Comparison of ENCODE assay signal across 16 mouse cellular contexts in genomic region chr6:73427273-73427812, GRCm38 (mm10). TPM values are rescaled to one million over a fixed set of nuclear protein-coding genes. Genes with fewer than 3 reads are reported as not detected.
DNase-seq lines count a peak whose midpoint lies in the region; ATAC-seq and TF ChIP-seq lines count a peak whose summit lies in the region.
"Had no signal": no experiment of that assay in that cellular context is flagged by ENCODE, and none has a peak within 500 bp of the region (broad histone marks: within the 10 kb centered on the region; RNA-seq: fewer than 3 reads in every experiment).

No protein-coding gene starts in this region.

- no peak overlapping the region for H3K9ac ChIP-seq in midbrain, postnatal 0 days (replicated peaks; ENCODE audit: low read length, poor library complexity, severe bottlenecking)
- H3K9ac ChIP-seq in forebrain, embryonic 16.5 days (replicated peaks; ENCODE audit: low read depth, low read length), result no peak overlapping the region
- H3K9ac ChIP-seq: embryonic facial prominence, embryonic 15.5 days; liver, embryonic 12.5 days had no signal

- no peak overlapping the region for H3K4me3 ChIP-seq in midbrain, embryonic 10.5 days
- no peak overlapping the region for H3K4me3 ChIP-seq in midbrain, postnatal 0 days (ENCODE audit: low read depth, low read length)
- H3K4me3 ChIP-seq in forebrain, embryonic 16.5 days (replicated peaks; ENCODE audit: low read length), result no peak overlapping the region
- H3K4me3 ChIP-seq: embryonic facial prominence, embryonic 15.5 days; liver, embryonic 12.5 days had no signal

- peaks cover 76% of the 10 kb centered on the region for H3K27me3 ChIP-seq in midbrain, embryonic 10.5 days (ENCODE audit: low read depth, poor library complexity, severe bottlenecking)
- no peaks in the 10 kb centered on the region for H3K27me3 ChIP-seq in midbrain, postnatal 0 days (ENCODE audit: insufficient read depth, low read length)
- H3K27me3 ChIP-seq in forebrain, embryonic 16.5 days (replicated peaks; ENCODE audit: control insufficient read depth, insufficient read depth, low read length), result no peaks in the 10 kb centered on the region
- H3K27me3 ChIP-seq: embryonic facial prominence, embryonic 15.5 days; liver, embryonic 12.5 days had no signal

- peaks cover 31% of the 10 kb centered on the region for H3K4me1 ChIP-seq in midbrain, embryonic 10.5 days
- peaks cover 3% of the 10 kb centered on the region; the same call in 1 of the 2 replicates for H3K4me1 ChIP-seq in midbrain, postnatal 0 days (ENCODE audit: insufficient read depth, low read length)
- peaks cover 15% of the 10 kb centered on the region for H3K4me1 ChIP-seq in forebrain, embryonic 16.5 days (replicated peaks; ENCODE audit: control insufficient read depth, insufficient read depth, low read length)
- H3K4me1 ChIP-seq: liver, embryonic 12.5 days had no signal

- 5% methylated on average over 1 of the region's 1 CpGs for WGBS in midbrain, embryonic 10.5 days
- WGBS in midbrain, postnatal 0 days, result 3% methylated on average over 1 of the region's 1 CpGs
- 4% methylated on average over 1 of the region's 1 CpGs for WGBS in forebrain, embryonic 16.5 days

- H3K4me2 ChIP-seq in midbrain, postnatal 0 days (ENCODE audit: low read depth, low read length, poor library complexity, severe bottlenecking), result no peak overlapping the region
- no peak overlapping the region for H3K4me2 ChIP-seq in forebrain, embryonic 16.5 days (ENCODE audit: low read length)
- H3K4me2 ChIP-seq: embryonic facial prominence, embryonic 15.5 days; liver, embryonic 12.5 days had no signal

- DNase-seq in midbrain, embryonic 10.5 days (ENCODE audit: low spot score), result peak; percentile 40
- DNase-seq in midbrain, postnatal 0 days (ENCODE audit: low spot score), result no peak
- DNase-seq in cerebellum, postnatal 36 days, result peak; percentile 34 to 37
- peak; percentile 67 for DNase-seq in retina, embryonic 14.5 days (ENCODE audit: low spot score)
- no peak for DNase-seq in adrenal gland, postnatal 4 days (ENCODE audit: low spot score in 2 of 2)
- no peak for DNase-seq in adrenal gland, postnatal 25 days
- no peak for DNase-seq in heart, adult 18-20 months
- DNase-seq: heart, postnatal 14 days; kidney, adult 11 months; lung, postnatal 14 days had no signal

- ATAC-seq in midbrain, postnatal 0 days (ENCODE audit: low FRiP score), result no peak
- ATAC-seq in forebrain, embryonic 16.5 days, result peak; percentile 57
- ATAC-seq: liver, embryonic 12.5 days had no signal

- TF ChIP-seq CTCF in midbrain, postnatal 0 days (IDR thresholded peaks at IDR 0.05), result no peak

- no peaks in the 10 kb centered on the region for H3K36me3 ChIP-seq in midbrain, embryonic 10.5 days
- no peaks in the 10 kb centered on the region for H3K36me3 ChIP-seq in midbrain, postnatal 0 days (ENCODE audit: insufficient read depth, low read length)
- no peaks in the 10 kb centered on the region for H3K36me3 ChIP-seq in forebrain, embryonic 16.5 days (ENCODE audit: control insufficient read depth, insufficient read depth)
- H3K36me3 ChIP-seq: embryonic facial prominence, embryonic 15.5 days; liver, embryonic 12.5 days had no signal

- H3K27ac ChIP-seq in midbrain, embryonic 10.5 days (replicated peaks), result no peak overlapping the region; the same call in 1 of the 2 replicates
- H3K27ac ChIP-seq in midbrain, postnatal 0 days (ENCODE audit: low read depth, low read length), result no peak overlapping the region
- H3K27ac ChIP-seq in forebrain, embryonic 16.5 days (ENCODE audit: low read length), result no peak overlapping the region
- H3K27ac ChIP-seq: embryonic facial prominence, embryonic 15.5 days; liver, embryonic 12.5 days had no signal

- no peaks in the 10 kb centered on the region for H3K9me3 ChIP-seq in midbrain, embryonic 10.5 days (replicated peaks)
- H3K9me3 ChIP-seq in midbrain, postnatal 0 days (ENCODE audit: low read length), result no peaks in the 10 kb centered on the region
- no peaks in the 10 kb centered on the region for H3K9me3 ChIP-seq in forebrain, embryonic 16.5 days (ENCODE audit: control insufficient read depth, low read length)
- H3K9me3 ChIP-seq: embryonic facial prominence, embryonic 15.5 days had no signal

RNA-seq across cellular contexts. Expression of gene 4931417E11Rik, which starts 42.1 kb away (rescaled TPM):
- not detected in 2 replicates for polyA plus RNA-seq in midbrain, embryonic 10.5 days (2016; fragmentation: Nextera tagmentation; extraction: Ambion mirVana)
- not detected in 2 replicates for total RNA-seq in midbrain, postnatal 0 days (2014; rRNA removed)
- not detected in 2 replicates for polyA plus RNA-seq in midbrain, postnatal 0 days (2015; fragmentation: Nextera tagmentation; extraction: Ambion mirVana)
- not detected in 2 replicates for polyA plus RNA-seq in forebrain, embryonic 16.5 days (2015; fragmentation: Nextera tagmentation; extraction: Ambion mirVana)
- not detected for total RNA-seq in adrenal gland, postnatal 4 days (2021)
- total RNA-seq in adrenal gland, postnatal 25 days (2021), result not detected in 2 replicates
- not detected for total RNA-seq in heart, adult 18-20 months (2021)
- total RNA-seq: heart, postnatal 14 days; layer of hippocampus, adult 8-10 months; left cerebral cortex, postnatal 10 days had no signal
- polyA plus RNA-seq: embryonic facial prominence, embryonic 15.5 days; gonadal fat pad, adult 2 months; liver, embryonic 12.5 days had no signal

Comparison
In these comparisons a context has a peak if more than half of its experiments do, and no peak if none do; other contexts are left out.
1. DNase-seq: peak in midbrain, embryonic 10.5 days (single experiment), cerebellum, postnatal 36 days (2 of 2) and retina, embryonic 14.5 days (single experiment); none in midbrain, postnatal 0 days (single experiment), adrenal gland, postnatal 4 days (0 of 2), adrenal gland, postnatal 25 days (single experiment) and heart, adult 18-20 months (0 of 2).